Mouse (Mus musculus) cerebellum, adult 18-20 months (tissue): ENCODE results near the gene Atp2b2.
A peak's percentile ranks its signal among the peaks of the same experiment; 100 is the strongest.

Experiments
- DNase-seq, 2 experiments: peaks; one replicate each; pipeline ENCODE4 v3.0.0; 2021

Atp2b2 gene

DNA sequence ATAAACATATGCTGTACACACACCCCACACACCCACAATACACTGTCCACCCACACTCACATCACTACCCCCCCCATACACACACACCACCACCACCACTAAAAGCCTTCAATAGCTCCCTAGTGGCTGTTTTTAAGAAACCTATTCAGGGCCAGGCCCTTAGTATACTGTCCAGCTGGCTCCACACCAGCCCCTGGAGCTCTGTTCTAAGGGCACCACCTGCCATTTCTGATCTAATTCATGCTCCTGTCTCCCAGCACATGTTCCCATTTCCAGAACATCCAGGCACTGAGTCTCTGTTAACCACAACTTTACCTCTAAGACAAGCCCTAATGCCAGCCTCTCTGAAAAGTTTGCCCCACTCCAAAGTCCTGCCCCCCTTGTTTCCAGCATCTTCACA lies 186.8 kb downstream of the Atp2b2 start:
- DNase-seq, result peak; percentile 70 to 72

DNA sequence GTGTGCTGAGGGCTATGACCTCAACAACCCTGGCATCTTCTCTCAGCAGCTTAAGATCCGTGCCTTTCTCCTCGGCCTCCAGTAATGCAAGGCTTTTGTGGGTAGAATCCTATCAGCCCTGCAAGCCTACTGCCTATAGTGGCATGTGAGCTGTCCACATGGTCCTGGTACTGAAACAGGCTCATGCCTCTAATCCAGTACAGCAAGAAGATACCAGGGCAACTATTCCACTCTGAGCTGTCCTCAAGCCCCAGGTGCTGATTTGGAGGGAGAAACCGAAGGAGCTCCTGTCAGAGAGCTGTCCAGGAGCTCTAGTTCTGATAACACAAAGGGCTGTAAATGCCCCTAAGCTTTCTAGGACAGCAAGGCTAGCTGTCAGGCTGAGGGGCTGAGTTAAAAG lies 190.1 kb downstream of the Atp2b2 start:
- peak in 1 of 2 experiments; percentile 20 for DNase-seq

DNA sequence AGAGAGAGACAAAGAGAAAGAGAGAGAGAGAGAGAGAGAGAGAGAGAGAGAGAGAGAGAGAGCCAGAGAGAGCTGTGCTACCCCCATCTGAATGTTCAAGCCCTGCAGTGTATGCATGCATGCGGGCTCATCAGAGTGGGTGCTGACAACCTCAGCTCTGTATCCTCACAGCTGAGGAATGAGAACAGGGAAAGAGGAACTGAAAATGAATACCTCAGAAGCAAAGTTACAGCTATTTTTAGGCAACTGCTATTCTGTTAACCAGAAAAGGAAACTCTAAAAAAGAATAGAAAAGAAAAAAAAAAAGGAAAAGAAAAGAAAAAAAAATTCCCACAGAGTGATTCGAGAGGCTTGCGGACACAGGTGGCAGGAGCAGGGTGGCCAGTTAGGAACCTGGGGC lies 192.6 kb downstream of the Atp2b2 start:
- no peak for DNase-seq

DNA sequence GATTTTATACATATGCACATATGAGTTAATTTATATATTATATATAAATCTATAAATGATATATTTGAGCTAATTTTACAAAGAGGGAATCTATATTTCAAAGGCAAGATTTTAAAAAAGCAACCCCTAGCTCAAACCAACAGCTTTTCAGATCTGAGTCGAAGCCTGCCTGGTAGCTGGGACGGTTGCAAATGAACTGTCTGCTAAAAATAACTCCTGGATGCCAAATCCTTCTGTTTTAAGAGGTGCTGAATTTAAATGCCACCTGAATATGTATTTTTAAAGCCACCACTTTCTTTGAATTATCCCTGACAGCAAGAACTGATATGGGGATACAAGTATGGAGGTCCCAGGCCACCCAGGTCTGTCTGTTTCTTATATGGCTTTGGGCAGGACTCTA lies 193.8 kb downstream of the Atp2b2 start:
- no peak for DNase-seq

DNA sequence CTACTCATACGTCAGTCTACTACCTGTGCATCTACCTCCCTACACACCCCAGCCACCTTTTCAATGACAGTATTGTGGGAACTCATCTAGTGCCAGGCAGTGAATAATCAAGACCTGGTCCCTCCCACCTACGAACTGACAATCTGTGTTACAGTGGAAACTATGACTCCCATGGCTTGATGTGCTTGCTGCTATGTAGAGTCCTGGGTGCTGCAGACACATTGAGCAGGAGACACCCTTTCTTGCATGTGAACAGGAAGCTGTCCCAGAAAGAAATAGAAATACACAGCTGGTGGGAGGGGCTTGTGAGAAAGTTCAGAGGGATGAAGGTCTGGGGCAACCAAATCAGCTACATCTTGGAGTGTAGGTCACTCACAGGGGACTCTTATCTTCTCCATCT lies 195.3 kb downstream of the Atp2b2 start:
- no peak for DNase-seq

DNA sequence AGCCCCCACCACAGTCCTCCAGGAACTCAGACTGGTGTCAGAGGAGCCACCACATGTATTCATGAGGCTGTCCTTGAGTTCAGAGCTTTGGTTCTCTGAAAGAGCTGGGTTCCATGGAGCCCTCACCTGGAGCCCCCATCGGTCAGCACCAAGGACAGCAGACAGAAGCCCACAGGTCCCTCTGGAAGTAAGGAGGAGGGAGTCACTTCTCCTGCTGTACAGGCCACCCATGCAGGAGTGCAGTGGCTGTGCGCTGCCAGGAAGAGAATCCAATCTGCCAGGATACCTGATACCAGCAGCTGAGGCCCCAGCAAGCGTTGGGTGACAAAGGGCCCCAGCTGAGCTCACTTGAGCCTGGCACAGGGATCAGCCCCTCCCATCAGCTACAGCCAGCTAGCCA lies 199.2 kb downstream of the Atp2b2 start:
- DNase-seq, result no peak

DNA sequence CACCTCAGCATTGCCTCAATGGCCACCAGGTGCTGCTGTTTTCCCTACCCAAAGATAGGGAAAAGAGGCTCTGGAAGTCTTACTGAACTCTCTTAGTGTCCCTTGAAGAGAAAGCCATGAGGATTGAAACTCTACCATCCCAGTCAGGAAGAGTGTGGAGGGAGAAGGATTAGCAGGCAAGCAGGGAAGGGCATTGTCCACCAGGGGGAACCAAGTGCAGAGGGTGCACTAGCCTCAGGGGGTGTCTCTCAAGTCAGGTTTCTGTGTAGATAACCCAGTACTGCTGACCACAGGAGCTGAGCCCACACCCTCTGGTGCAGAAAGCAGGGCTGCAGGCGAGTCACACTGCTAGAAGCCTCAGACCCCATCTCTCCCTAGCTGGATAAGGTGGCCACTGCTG lies 203.9 kb downstream of the Atp2b2 start:
- DNase-seq, result no peak

DNA sequence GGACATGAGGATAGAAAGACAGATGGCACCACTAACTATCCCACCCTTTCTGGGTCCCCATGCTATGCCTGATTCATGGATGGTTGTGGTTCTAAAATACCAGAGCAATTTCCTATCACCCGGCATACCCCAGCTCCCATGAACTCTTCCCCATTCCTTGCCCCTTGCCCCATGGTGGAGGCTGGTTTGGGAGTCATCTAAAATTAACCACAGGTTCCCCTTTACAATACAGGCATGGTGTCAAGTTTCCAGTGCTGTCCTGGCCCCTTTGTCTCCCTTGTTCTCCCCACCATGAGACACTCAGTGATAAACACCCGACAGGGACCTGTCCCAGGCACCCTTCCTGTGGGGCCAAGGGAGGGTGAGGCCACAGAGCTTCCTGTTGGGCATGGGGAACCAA lies 204.7 kb downstream of the Atp2b2 start:
- DNase-seq, result no peak

DNA sequence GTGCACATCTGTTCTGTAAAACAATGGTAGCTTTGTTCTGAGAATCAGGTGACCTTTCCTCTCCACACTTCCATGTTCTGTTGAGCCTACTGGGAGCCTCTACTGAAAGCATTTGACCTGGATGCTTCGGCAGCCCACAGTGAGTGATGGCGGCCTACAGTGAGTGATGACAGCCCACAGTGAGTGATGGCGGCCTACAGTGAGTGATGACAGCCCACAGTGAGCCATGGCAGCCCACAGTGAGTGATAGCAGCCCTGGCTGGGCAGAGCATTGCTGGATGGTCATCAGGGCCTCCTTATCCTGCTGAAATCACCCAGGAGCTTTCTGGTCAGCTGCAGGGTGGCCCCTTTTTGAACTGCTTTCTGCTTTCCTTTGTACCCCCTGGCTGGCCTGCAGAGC lies 205.9 kb downstream of the Atp2b2 start:
- DNase-seq, result no peak

DNA sequence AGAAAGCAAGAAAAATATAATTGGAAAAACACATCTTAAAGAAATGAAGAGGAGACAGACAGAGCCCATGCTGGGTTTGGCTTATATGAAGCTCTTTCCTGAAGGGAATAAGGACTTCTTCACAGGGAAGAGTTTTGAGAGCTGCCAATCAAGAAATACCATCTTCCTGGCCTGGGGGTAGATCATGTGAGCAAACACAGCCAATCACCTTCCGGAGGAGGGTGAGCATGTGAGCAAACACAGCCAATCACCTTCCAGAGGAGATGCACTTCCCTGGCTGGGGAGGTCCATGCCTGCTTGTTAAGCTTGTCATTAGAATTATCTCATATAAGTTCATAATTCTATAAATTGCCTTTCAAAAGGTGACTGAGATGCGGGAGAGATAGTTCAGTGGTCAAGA lies 211.9 kb downstream of the Atp2b2 start:
- no peak for DNase-seq

DNA sequence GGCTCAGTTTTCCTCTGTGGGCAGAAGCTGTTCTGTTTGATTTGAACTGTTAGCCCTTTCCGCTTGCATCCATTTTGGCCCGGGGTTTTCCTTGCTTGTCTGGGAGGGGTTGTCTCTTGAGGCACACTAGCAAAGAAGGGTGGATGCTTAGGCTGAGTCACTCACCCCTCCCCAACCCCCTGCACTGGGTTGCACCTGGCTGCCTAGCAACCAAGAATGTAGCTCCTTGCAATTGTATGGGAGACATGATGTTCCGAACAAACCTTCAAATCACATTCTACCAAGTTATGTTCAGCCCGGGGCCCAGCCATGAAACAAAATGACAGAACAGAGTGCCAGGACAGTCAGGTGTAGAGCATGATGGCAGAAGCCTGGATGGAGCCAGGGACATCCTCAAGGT lies 215.1 kb downstream of the Atp2b2 start:
- peak in 1 of 2 experiments; percentile 45 for DNase-seq

DNA sequence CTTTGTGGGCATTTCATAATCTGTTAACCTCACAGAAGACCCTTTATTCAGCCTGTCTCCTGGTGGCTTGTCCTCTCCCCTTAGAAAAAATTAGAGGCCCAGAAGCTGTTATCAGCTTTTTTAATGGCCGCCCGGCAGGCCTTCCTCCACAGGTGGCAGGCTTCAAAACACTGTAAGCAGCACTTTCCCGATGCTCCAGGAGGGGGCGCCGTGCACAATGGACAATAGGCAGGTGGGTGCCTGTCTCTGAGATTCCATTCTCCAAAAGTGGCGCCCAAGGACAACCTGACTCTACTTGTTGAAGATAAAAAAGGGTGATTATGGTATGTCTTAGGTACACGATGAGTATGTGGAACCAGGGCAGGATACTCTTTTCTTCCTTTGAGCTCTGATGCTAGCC lies 220.0 kb downstream of the Atp2b2 start:
- peak; percentile 80 to 92 for DNase-seq

DNA sequence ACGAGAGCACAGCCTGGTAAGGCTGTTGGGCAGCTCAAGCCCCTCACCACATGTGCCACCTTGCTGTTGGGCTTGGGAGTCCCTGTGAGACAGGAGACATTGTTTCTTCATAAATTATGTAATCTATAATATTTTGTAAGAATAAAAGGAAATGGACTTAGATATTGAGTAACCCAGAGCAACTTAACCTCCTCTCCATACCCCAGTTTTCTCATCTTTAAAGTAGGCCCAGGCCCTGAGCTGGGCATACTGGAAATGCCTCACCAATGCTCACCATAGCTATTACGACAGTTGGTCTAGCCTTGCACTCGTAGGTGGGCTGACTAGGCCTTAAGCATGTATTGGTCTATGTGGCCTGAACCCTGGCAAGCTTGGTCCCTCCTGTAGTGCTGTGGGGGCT lies 225.7 kb downstream of the Atp2b2 start:
- DNase-seq, result no peak

DNA sequence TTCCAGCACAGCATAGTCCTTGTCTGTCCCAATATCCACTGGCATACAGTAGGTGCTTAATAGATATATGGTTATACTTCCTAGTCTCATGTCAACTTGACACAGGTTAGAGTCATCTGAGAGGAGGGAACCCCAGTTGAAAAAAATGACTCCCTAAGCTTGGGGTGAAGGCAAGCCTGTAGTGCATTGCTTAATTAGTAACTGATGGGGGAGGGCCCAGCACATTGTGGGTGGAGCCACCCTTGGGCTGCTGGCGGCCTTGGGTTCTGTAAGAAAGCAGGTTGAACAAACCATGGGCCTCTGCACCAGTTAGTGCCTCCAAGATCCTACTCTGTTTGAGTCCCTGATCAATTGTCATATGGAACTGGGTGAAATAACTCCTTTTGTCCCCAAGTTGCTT lies 231.0 kb downstream of the Atp2b2 start:
- DNase-seq, result no peak

DNA sequence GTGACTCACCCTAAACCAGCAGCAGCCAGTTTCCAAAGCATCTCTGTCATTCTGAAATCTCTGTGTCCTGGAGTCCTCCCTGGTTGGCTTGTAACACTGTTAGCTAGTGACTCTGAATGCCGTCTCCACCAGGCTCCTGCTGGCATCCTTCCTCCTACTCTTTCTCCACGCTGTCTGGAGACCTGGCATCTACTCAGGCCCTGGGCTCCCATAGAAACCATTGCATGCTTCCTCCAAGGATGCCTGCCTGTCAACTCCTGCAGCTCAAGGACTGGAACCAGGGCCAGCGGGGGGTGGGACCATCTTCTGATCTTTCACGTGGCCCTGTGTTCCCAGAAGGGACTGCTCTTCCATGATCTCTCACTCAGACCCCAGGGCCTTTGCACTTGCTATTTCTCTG lies 231.7 kb downstream of the Atp2b2 start:
- DNase-seq, result peak; percentile 47 to 56

DNA sequence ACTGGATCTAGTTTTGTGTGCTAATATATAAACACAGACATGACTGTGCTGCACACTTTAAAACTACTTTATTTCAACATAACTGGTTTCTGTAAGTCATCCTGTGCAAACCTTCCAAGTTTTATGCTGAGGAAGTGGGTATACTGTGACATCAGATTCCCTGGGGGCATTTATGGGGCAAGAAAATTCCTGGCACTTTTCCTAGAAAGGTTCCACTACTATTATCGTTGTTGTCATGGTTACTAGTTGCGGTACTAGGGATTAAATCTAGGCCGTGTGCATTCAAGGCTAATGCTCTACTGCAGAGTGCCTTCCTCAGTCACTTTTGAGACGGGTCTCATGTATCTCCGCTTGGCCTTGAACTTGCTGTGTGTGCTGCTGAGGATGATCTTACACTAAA lies 236.2 kb downstream of the Atp2b2 start:
- DNase-seq, result no peak

DNA sequence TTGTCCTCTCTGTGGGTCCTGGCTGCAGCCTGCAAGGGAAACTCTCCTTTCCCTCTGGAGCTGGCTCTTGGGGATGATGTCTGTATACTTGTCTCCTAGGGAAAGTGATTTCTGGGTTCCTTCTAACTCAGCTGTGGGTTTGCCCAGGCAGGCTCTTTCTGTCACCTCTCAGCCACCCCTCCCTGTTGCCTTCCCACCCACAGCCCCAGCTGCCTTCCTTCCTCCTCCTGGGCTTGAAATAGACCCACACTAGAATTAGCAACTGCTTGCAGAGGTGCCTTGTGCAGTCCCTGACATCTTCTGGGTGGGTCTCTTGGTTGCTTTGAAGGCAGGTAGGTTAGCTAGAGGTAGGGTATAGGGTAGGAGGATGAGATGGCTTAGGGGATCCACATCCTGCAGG lies 241.2 kb downstream of the Atp2b2 start:
- DNase-seq, result no peak

DNA sequence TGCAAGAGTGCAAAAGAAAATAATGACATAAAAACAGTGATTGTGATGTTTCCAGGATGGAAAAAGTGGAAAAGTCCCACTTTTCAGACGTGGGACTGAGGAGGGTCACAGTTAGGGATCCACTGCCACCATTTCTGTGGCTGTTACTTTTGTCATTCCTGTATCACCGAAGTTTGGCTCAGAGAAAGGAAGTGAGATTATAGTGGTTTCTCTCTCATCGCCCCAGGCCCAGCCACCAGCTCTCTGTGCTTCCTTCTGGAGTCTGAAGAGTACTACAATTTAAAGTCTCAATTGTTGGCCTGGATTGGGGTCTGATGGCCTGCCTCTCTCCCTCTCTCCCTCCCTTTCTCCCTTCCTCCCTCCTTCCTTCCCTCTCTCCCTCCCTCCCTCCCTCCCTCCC lies 242.5 kb downstream of the Atp2b2 start:
- no peak for DNase-seq

DNA sequence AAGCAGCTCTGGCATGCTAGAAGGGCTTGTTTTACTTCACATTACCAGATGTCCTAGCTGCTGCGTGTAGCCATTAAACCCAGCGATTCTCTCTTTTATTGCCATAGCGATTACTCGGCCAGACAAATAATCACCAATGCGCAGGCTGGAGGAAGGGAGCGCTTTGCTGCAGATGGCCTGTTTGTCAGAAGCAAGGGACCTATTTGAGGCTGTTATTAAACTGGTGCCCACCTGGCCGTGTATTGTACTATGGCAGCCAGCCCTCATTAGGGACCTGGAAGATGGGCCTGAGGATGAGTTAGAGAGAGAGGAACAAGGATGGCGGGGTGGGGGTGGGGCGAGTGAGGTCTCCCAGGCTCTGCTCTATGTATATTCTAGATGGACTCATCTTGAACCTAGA lies 243.1 kb downstream of the Atp2b2 start:
- DNase-seq, result no peak

DNA sequence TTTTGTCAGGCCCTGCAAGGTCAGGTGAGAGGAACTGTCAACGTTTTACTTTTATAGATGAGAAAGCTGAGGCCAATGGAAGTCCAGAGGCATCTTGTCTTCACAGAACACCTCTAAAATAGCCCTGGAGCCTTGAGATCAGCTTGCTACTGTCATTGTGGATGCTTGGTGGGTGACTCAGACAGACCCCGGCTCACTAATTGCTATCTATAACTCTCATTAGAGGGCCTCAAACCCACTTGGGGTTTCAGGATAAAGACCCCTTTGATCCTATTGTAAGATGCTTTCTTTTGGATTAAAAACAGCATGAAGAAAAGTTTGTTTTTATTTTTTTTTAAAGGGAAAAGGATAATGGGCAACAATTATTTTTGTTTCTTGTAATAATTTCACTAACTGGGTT lies 243.5 kb downstream of the Atp2b2 start:
- no peak for DNase-seq

DNA sequence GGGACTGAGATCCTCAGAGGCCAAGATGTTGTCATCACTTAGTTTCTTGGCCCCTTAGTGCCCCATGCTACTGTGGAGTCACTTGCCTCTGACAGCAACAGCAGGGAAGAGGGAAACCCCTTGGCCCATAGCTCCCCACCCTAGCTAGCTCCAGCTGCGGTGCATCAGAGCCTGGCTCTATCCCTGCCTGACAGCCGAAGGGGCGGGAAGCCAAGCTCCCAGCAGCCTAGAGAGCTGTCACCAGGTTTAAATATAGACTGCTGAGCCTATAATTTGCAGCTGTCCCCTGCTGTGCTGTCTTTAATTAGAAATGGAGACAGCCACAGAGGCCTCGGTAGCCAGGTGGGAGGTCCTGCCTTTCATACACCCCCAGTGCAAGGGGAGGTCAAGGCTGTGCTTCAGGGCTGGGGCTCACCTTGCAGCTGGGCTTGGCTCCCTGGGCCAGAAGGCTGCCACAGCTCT lies 247.1 kb downstream of the Atp2b2 start:
- peak; percentile 47 to 51 for DNase-seq

DNA sequence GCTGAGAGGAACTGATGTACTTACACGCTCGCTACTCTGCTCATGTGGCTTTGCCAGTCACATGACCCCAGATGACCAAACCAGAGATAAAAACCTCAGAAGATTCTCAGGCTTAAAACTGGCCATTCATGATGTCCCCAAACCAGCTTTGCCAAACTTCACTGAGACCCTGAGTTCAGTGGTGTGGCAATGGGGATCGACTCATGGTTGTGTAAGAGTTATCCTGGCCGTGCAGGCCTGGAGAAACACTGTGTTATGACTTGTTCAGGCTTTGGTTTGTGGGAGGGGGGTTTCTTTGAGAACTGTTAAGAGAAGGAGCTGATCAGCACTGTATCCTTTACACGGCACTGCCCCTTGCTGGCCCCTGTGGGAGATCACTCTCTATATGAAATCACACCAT lies 250.0 kb downstream of the Atp2b2 start:
- DNase-seq, result no peak

DNA sequence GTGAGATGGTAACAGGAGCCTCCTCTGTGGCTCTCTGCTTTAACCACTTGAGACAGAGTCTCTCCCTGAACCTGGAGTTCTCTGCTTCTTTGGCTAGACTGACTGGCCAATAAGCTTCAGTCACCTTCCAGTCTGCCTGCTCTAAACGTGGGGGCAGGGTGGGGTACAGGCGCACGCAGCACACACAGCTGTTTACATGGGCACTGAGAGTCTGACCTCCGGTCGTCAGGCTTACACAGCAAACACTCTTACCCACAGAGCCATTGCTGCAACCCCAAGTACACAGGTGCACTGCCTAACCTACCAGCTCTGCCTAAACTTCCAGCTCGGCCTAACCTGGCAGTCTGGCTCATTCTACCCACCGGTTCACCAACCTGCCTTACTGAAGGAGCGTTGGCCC lies 251.4 kb downstream of the Atp2b2 start:
- no peak for DNase-seq

DNA sequence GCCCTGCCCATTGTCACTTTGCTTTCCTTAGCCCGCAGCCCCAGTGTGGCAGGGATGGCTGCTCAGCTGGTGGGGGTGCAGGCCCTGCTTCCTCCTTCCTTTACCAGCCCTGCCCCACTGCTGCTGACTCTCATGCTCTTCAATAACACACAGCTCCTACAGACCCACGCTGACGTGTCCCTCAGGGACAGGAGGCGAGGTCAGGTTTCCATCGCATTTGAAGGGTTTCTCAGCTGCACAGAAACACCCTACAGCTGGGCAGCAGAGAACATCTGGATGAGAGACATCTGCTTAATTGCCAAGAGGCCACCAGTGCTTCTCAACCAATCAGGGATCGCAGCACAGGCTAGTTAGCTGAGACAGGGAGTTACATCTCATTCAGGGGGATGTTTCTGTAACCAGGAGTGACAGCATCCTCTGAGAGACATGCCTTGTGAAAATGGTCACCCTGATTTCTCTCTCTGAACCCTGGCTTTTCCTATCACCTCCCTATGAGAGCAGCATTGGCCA lies 254.9 kb downstream of the Atp2b2 start:
- DNase-seq, result no peak

DNA sequence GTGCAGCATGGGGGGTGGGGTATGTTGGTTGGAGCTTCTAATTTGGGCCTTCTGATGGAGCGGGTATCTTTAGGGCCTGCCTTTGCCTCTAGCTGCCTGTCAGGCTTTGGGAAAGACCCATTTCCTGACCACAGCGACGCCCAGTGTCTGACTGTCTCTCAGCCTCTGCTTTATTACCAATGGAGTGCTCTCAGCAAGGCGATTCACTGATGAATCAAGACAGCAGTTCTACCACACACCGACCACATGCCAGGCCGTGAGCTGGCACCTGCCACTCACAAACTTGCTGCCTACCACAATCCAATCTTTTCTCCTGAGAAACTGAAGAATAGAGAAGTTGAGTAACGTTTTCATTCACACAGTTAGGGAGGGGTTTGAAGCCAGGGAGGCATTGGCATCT lies 256.8 kb downstream of the Atp2b2 start:
- DNase-seq, result no peak

DNA sequence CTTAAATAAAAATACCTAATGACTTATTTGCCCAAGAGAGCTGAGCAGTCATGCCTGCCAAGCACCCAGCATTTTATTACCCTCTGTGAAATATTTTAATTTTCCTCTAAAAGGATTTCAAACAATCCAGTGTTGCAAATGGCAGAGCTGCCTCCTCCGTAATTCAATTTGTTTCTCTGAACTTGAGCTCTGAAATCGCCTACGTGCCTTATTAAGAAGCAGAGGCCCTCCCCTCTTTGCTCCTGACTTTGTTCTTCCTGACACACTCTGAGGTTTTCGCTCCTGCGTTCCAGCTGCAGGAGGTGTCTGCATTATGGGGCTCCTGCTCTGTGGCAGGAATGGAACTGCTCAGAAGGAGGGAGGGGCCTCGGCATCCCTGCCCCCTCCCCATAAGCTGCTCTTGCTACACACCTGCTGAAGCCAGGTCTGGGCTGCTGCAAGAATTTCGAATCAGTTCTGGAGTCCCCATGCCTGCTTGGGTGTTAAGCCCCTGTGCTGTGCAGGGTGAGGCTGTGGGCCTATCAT lies 264.1 kb downstream of the Atp2b2 start:
- no peak for DNase-seq
